Mouse (Mus musculus): Measurements from ENCODE around the gene Ccnd3. TPM values are rescaled to one million over a fixed set of nuclear protein-coding genes. Genes with fewer than 3 reads are reported as not detected.
A peak's percentile ranks its signal among the peaks of the same experiment; 100 is the strongest.
"Not testable (repeated sequence)": the region's sequence is repeated elsewhere in the genome, so short reads cannot be mapped to it uniquely, and the experiment has no call there.

Ccnd3 gene
- polyA plus RNA-seq, 1 experiment, result 34.4 TPM

DNA sequence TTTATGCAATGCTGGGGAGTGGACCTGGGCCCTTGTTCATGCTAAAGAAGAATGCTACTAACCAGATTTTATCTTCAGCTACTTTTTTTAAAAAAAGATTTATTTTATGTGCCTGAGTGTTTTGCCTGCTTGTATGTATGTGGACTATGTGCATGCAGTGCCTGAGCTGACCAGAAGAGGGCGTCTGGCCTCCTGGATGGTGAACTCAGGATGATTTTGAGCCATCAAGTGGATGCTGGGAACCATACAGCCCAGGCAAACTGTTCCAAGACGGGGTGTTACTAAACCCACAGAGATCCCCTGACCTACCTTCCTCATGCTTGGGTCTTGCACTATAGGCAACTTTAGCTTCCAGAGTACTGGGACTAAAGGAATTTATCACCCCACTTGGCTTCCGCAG, 29.1 kb upstream of the Ccnd3 start:
- DNase-seq (ENCODE audit: extremely low spot score in 1 of 2, low spot score in 1 of 2), result no peak

DNA sequence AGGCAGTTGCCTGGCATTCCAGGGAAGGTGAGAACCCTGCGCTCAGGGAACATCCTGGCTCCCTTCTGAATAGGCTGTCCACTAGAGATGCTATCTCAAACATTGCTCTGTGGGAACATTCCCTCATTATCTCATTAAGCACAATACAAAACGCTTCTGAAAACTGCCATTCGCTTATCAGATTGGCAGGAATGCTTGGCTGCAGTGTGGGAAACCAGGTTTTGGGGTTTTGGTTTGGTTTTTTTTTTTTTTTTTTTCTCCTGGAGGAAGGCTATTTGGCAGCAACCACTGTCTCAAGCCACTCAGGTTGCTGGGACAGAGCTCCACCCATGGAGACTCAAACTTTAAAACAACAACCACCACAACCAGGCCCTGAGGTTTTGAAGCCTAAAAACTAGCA, 25.0 kb upstream of the Ccnd3 start:
- DNase-seq (ENCODE audit: extremely low spot score in 1 of 2, low spot score in 1 of 2), result no peak

DNA sequence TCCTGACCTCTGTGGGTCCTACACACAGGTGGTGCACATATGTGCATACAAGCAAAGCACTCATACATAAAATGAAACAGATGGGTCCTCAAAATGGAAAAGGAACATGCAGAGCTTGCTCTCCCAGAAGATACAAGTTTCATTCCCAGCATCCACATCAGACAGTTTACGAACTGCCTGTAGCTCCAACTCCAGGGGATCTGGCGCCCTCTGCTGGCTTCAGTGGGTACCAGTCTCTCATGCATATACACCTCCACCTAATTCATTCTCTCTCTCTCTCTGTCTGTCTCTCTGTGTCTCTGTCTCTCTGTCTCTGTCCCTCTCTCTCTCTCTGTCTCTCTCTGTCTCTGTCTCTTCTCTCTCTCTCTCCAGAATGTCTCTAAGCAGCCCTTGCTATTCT, 22.4 kb upstream of the Ccnd3 start:
- DNase-seq (ENCODE audit: extremely low spot score in 1 of 2, low spot score in 1 of 2), result peak in 1 of 2 experiments; percentile 61

- DNase-seq (ENCODE audit: extremely low spot score in 1 of 2, low spot score in 1 of 2), result no peak
These were observed 20.5 kb upstream of the Ccnd3 start for GRCm38 (mm10) chr17:47484241-47484921.

- DNase-seq (ENCODE audit: extremely low spot score in 1 of 2, low spot score in 1 of 2), result no peak
These were observed 19.9 kb upstream of the Ccnd3 start for GRCm38 (mm10) chr17:47484993-47485392.

- no peak for DNase-seq (ENCODE audit: extremely low spot score in 1 of 2, low spot score in 1 of 2)
These were observed 19.1 kb upstream of the Ccnd3 start for GRCm38 (mm10) chr17:47485791-47486190.

DNA sequence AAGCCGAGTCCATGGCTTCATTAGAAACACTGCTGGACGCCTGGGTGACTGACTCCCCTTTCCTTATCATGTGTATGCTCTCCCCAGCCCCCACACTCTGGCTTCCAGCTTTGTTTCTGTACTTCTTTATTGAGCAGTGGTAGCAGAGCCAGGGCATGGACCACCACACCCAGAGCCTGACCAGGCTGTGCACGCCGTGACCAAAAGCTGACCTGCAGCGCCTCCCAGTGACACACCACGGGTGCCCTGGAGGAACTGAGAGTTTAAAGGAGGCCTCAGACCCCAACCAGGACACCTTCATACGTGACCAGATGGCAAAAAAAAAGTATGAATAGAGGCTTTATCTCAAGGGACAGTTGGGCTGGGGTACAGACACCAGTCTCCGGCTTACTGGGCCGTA, 14.1 kb upstream of the Ccnd3 start:
- no peak for DNase-seq (ENCODE audit: extremely low spot score in 1 of 2, low spot score in 1 of 2)

- DNase-seq (ENCODE audit: extremely low spot score in 1 of 2, low spot score in 1 of 2), result no peak
These were observed 12.1 kb upstream of the Ccnd3 start for GRCm38 (mm10) chr17:47492731-47493130.

- DNase-seq (ENCODE audit: extremely low spot score in 1 of 2, low spot score in 1 of 2), result no peak
These were observed 11.2 kb upstream of the Ccnd3 start for GRCm38 (mm10) chr17:47493653-47494052.

GRCm38 (mm10) chr17:47494132-47494531, 10.7 kb upstream of the Ccnd3 start:
- DNase-seq (ENCODE audit: extremely low spot score in 1 of 2, low spot score in 1 of 2), result no peak

GRCm38 (mm10) chr17:47501531-47501930, 3.3 kb upstream of the Ccnd3 start:
- no peak for DNase-seq (ENCODE audit: extremely low spot score in 1 of 2, low spot score in 1 of 2)

GRCm38 (mm10) chr17:47501946-47502706, 2.7 kb upstream of the Ccnd3 start, which contains the start of gene Taf8:
TSS of gene Taf8 (minus strand) at chr17:47502292.
- peak; percentile 81 to 92 for DNase-seq (ENCODE audit: extremely low spot score in 1 of 2, low spot score in 1 of 2)

DNA sequence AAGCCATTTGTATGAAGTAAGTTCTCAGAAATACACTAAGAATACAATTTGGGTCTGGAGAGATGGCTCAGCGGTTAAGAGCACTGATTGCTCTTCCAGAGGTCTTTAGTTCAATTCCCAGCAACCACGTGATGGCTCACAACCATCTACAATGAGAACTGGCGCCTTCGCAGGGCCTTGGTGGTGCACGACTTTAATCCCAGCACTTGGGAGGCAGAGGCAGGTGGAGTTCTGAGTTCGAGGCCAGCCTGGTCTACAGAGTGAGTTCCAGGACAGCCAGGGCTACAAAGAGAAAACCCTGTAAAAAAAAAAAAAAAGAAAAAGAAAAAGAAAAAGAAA, 2.2 kb upstream of the Ccnd3 start:
- DNase-seq (ENCODE audit: extremely low spot score in 1 of 2, low spot score in 1 of 2), result not testable (repeated sequence)

DNA sequence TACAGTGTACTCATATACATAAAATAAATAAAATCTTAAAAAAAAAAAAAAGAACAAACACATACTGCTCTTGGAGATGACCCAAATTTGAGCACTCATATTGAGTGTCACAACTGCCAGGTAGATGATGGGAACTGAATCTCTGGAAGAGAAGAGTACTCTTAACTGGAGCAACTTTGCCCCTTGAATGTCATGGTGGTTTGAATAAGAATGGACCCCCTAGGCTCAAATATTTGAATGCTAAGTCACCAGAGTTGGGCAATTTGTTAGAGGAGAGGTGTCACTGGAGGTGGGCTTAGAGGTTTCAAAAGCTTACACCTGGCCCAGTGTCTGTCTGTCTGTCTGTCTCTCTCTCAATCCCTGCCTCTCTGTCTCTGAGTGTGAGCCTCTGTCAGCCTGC, 1.2 kb upstream of the Ccnd3 start:
- no peak for DNase-seq (ENCODE audit: extremely low spot score in 1 of 2, low spot score in 1 of 2)

DNA sequence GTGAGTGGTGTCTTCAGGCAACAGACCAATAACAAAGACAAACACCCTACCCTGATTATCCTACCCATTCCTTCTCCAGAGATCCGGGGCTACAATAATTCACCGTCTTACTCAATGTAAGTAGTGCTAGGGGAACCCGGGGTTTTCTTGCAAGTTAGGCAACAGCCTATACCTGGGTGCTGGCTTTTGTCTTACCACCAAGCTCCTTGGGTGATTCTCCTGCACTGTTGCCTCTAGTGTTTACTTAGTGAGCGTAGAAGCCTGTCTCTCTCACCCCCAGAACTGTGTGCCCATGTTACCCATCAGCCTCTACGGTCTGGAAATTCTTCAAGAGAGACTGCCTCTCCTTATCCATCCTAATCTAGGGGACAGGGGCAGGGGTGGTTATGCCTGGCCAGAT, 623 bp upstream of the Ccnd3 start:
- DNase-seq (ENCODE audit: extremely low spot score in 1 of 2, low spot score in 1 of 2), result no peak

DNA sequence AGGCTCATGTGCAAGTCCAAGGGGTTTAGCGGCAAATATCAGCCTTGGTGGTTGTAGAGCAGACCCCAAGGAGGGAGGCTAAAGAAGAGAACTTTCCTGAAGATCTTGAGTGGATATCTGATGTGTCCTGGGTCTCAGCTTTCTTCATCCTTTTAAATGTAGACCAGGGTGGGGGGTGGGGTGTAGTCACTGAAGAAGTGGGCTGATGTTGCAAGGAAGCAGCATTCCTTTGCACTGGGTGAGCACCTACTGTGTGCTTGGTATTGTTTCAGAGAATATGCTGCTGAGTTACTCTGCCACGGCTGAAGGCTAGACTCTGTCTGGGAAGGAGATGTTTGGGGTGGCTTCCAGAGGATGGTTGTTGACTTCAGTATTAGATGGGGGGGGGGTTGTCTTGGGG, 715 bp downstream of the Ccnd3 start:
- DNase-seq (ENCODE audit: extremely low spot score in 1 of 2, low spot score in 1 of 2), result no peak

- DNase-seq (ENCODE audit: extremely low spot score in 1 of 2, low spot score in 1 of 2), result no peak
These were observed 1.2 kb downstream of the Ccnd3 start for GRCm38 (mm10) chr17:47506042-47506441.

GRCm38 (mm10) chr17:47506697-47507096, 1.8 kb downstream of the Ccnd3 start:
- no peak for DNase-seq (ENCODE audit: extremely low spot score in 1 of 2, low spot score in 1 of 2)

DNA sequence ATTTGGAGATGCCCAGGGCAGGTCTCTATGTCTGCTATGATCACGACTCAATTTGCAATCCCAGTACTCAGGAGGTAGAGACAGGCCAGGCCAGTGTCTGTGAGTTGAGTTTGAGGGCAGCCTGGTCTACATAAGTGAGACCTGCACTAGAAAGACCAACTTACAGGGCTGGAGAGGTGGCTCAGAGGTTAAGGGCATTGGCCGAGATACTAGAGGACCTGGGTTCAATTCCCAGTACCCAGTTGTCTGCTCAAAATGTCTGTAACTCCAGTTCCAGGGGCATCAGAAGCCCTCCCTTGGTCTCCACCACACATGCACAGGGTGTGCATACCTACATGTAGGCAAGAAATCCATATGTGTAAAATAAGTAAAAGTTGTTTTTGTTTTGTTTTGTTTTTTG, 2.7 kb downstream of the Ccnd3 start:
- DNase-seq (ENCODE audit: extremely low spot score in 1 of 2, low spot score in 1 of 2), result no peak

GRCm38 (mm10) chr17:47508012-47508608, 3.3 kb downstream of the Ccnd3 start:
- DNase-seq (ENCODE audit: extremely low spot score in 1 of 2, low spot score in 1 of 2), result peak; percentile 90 to 93

DNA sequence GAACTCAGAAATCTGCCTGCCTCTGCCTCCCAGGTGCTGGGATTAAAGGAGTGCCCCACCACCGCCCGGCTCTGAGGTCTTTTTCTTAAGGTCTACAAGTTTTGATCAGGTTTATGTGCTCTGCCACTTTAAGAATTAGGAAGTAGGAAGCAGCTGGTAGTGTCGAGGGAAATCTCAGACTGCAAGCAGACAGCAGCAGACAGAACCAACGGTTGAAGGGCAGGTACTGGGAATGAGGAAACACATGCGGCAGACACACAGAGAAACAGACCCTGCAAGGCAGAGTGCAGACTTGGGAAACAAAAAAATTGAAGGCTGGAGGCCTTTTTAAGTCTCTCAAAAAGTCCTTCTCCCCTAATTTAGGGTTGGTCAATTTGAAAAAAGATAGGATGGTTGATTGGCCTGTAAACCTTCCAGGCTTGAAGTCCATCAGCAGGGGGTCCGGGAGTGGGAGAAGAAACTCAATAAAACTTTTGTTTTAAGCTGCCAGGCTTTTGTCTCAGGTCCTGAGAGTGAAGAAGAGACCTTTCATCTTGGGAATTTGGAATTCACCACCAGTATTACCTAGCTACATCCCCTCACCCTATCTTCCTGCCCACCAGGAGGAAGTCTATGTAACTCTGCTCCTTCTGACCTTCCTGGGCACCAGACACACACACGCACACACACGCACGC, 4.3 kb downstream of the Ccnd3 start:
- no peak for DNase-seq (ENCODE audit: extremely low spot score in 1 of 2, low spot score in 1 of 2)

Measured in frontal cortex, adult 2 months (tissue).